Mouse (Mus musculus): ENCODE results near the gene Pard3.

DNA sequence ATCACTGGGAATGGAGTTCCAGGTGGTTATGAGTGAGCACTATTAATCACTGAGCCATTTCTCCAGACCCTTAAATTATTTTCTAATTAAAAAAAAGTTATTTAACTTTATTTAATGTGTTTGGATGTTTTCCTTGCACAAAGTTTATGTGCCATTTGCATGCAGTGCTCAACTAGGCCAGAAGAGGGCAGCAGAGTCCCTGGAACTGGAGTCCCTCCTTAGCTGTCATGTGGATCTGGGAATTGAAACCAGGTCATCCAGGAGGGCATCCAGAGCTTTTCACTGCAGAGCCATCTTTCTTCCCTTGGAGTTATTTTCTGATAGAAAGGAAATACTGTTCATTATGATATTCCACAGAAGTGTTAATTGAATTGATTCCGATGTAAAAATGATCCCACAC lies 268.1 kb downstream of the Pard3 start:
- TF ChIP-seq POLR2A (IDR thresholded peaks at IDR 0.05; ENCODE audit: extremely low read depth, insufficient read depth, low read length): no peak
- TF ChIP-seq CTCF (IDR thresholded peaks at IDR 0.05; ENCODE audit: extremely low read depth, insufficient read depth, low read length): peak; percentile 85
